ENCODE assay signal across 1 mouse cellular context in the genomic region with DNA sequence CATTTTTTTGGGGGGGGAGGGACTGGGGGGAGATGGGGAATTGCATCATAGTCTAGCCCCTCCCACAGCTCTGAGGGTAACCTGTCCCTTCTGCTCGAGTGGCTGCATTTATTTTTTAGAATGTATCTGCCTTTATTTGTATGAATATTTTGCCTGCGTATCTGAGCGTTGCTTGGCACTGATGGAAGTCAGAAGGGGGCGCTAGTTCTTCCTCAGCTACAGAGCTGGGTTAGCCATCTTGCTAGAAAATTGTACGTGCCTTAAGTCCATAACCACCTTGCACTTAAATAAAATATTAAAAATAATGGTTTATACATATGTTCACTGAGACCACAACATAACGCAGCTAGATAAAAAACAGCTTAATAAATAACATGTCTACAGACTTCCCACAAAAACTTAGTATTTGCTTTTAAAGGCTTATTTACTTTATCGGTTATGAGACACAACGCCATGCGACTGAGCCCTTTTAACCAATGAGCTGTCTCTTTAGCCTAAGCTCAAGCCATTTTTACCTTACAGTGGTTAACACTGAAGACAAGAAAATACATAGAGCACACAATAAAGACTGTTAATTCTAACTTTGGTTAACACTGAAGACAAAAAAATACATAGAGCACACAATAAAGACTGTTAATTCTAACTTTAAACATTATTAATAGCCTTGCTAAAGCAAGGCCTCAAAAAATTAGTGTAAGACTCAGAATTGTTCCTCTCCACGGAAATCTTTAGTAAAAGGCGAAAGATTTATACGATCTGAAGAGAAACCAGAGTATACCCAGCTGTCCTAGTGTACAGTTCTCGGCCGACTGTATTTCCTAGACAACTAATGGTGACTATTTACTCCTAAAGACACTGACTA.
TF ChIP-seq lines count a peak whose summit lies in the region.

No protein-coding gene starts in this region.

TF ChIP-seq in CH12.LX, 34 proteins besides CTCF, POLR2A, EP300 and RAD21 (continued from another document):
- TF ChIP-seq BHLHE40 (IDR thresholded peaks at IDR 0.05; ENCODE audit: low read depth, low read length) (0 out of 2 replicates have a peak, but pooled peaks have one; percentile 46), USF2 (conservative IDR thresholded peaks at IDR 0.05; ENCODE audit: low read depth, low read length) (no peak), CHD2 (IDR thresholded peaks at IDR 0.05; ENCODE audit: low read length) (peak; percentile 68; the same call in 1 of the 2 replicates), NRF1 (IDR thresholded peaks at IDR 0.05; ENCODE audit: low read depth, low read length) (peak; percentile 3; the same call in 1 of the 2 replicates), HCFC1 (IDR thresholded peaks at IDR 0.05; ENCODE audit: low read depth, low read length) (peak; percentile 72), ELF1 (IDR thresholded peaks at IDR 0.05; ENCODE audit: low read depth, low read length) (no peak), NELFE (IDR thresholded peaks at IDR 0.05; ENCODE audit: low read depth, low read length) (peak; percentile 99), ZKSCAN1 (IDR thresholded peaks at IDR 0.05; ENCODE audit: borderline replicate concordance, low read depth, low read length) (no peak), IRF4 (IDR thresholded peaks at IDR 0.05; ENCODE audit: low read depth, low read length) (no peak; the same call in 1 of the 2 replicates), SIN3A (IDR thresholded peaks at IDR 0.05; ENCODE audit: low read length) (peak; percentile 92), E2F4 (IDR thresholded peaks at IDR 0.05; ENCODE audit: insufficient replicate concordance, low read depth, low read length) (0 out of 2 replicates have a peak, but pooled peaks have one; percentile 87), ZC3H11A (IDR thresholded peaks at IDR 0.05; ENCODE audit: low read depth, low read length) (peak; percentile 7; the same call in 1 of the 2 replicates), ZMIZ1 (IDR thresholded peaks at IDR 0.05; ENCODE audit: low read depth, low read length) (peak; percentile 100), MAZ (IDR thresholded peaks at IDR 0.05; ENCODE audit: low read depth, low read length) (peak; percentile 94), GABPA (IDR thresholded peaks at IDR 0.05; ENCODE audit: insufficient replicate concordance, low read depth, low read length) (no peak; the same call in 1 of the 2 replicates), JUN (IDR thresholded peaks at IDR 0.05; ENCODE audit: insufficient read depth, low read depth, low read length) (0 out of 2 replicates have a peak, but pooled peaks have one; percentile 2), RCOR1 (conservative IDR thresholded peaks at IDR 0.05; ENCODE audit: low read depth, low read length) (peak; percentile 99), MAX (IDR thresholded peaks at IDR 0.05; ENCODE audit: low read length) (peak; percentile 56; the same call in 1 of the 2 replicates), TCF12 (IDR thresholded peaks at IDR 0.05; ENCODE audit: low read depth, low read length) (peak; percentile 68; the same call in 1 of the 2 replicates), JUND (conservative IDR thresholded peaks at IDR 0.05; ENCODE audit: low read depth, low read length) (peak; percentile 84), TBP (conservative IDR thresholded peaks at IDR 0.05; ENCODE audit: low read depth, low read length) (peak; percentile 99), ETS1 (conservative IDR thresholded peaks at IDR 0.05; ENCODE audit: low read depth, low read length) (peak; percentile 96), CHD1 (IDR thresholded peaks at IDR 0.05; ENCODE audit: low read depth, low read length) (no peak; the same call in 1 of the 2 replicates), MYC (IDR thresholded peaks at IDR 0.05; ENCODE audit: low read depth, low read length) (no peak), MXI1 (IDR thresholded peaks at IDR 0.05; ENCODE audit: low read depth, low read length) (peak; percentile 74; the same call in 1 of the 2 replicates), MEF2A (IDR thresholded peaks at IDR 0.05; ENCODE audit: borderline replicate concordance, low read depth, low read length) (peak; percentile 50)
